Mouse (Mus musculus): Measurements from ENCODE around the gene Maob. TPM values are rescaled to one million over a fixed set of nuclear protein-coding genes. Genes with fewer than 3 reads are reported as not detected.

Gene Maob
- total RNA-seq (2015) (0.36 and 0.89 TPM in 2 replicates), total RNA-seq (2017) (0.73 and 1.2 TPM in 2 replicates)

DNA sequence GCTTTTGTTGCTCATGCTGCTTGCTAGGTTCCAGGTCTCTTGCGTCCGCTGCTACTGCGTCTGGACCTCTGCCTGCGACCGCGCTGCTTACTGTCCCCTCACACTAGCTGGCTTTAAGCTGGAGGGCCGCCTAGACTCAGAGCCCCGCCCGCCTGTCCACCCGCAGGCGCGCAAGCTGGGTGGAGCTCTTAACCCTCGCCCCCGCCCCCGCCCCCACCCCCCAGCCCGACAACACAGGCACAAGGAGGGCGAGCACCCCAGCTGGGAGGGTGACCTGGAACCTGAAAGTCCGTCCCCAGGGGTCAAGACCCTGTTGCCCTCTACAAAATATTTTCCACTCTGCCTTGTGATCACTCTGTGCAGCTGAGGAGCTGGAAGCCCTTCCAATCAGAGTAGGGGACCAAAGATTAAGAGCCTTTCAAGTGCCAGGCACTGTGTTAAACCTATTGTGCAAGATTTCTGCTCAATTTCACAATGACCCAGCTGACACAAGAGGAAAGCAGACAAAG, at the start of gene Maob:
TSS of gene Maob (minus strand) at position 106 of the 509 bp plus-strand sequence.
- ATAC-seq (ENCODE audit: poor library complexity, severe bottlenecking) = no peak

DNA sequence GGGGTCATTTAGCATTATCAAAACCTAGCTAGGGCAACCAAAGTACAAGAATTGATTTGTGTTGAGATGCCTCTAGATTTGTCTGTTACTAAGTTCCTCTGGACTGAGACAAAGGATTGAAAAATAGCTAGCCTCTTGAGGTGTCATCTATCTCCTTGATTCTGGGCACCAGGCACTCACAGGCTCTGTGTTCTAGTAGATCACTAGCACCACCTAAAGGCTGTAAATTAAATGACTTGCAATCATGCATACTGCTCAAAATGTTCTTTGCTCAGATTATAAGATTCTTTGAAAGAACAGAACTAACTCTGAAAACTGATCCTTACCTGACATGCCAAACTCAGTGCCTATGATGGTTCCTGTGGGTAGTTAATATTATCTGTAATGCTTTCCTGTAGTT, 43.1 kb upstream of the Maob start:
- no peak for ATAC-seq (ENCODE audit: poor library complexity, severe bottlenecking)

DNA sequence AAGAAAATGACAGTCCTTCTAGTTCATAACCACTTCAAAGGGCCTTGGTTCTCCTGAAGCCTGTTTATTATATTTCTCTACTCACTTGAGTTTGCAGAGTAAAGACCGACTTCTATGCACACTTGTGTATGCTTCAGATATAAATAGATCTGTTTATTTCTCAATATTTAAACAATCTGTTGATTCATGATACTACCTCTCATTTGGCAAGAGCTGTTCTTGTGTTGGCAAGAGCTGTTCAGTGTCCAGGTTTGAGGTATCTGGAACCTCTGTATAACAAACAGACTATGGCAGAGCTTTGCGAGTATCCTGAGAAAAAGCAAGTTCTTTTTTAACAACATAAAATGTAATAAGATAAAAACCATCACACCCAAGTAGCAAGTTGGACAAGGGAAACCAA, 28.9 kb upstream of the Maob start:
- ATAC-seq (ENCODE audit: poor library complexity, severe bottlenecking) = no peak

DNA sequence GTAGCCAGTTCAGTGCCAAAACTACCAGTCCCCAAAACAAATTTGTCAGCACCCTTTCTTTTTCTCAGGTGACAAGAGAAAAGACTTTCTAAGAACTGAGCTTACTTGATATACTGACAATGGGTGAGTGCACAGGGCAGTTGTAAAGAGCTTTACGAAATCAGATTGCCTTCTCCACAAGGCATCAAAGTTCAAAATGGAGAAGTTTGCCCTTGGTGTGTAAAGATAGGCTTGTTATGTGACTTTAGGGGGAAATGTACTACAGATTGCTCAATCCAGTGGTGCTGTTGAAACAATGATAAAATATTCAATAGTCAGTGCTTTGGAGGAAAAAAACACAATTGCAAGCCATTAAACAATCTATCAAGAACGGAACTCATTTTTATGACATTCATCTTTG, 24.3 kb upstream of the Maob start:
- no peak for ATAC-seq (ENCODE audit: poor library complexity, severe bottlenecking)

DNA sequence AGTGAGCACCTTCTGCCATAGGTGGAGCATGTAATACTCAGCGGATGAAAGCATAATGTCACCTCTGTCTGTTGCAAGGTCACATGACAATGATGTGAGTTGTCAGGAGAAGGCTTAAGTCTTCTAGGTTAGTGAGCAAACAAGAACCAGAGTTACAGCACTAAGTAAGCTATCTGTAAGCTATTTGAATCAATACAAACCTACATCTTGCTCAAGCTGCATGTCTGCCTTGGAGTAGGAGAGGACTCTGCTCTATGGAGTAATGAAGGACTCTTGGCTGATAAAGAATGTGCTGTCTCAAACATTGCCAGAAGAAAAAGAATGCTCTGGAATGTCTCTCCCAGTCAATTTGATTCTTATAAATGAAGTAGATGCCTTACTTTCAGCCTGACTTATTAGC, 20.1 kb upstream of the Maob start:
- ATAC-seq (ENCODE audit: poor library complexity, severe bottlenecking) = no peak

DNA sequence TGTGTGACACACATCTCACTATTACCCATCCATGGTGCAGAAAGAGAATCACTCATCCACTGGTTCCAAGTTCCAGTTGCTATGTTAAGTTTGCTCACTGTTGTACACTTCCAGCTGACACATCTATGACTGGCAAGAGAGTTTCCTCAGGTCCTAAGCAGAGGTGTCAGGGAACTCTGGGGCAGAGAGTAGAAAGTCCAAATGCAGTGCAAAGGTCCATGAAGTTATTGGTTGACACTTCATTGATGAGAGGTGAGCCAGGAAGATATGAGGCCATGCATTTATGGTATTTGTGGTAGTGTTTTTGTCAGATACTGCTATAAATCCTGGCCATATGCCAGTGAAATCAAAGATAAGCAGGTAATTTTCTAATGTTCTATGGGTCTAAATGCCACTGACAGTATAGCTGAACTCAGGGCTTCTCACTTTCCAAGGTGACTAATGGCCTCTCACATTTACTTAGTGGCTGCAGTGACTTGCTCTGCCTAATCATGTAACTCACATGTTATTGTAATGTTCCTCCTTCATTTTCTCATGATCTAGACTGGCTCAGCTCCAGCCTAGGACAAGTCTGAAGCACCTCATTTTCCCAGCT, 19.4 kb upstream of the Maob start:
- ATAC-seq (ENCODE audit: poor library complexity, severe bottlenecking) = no peak

DNA sequence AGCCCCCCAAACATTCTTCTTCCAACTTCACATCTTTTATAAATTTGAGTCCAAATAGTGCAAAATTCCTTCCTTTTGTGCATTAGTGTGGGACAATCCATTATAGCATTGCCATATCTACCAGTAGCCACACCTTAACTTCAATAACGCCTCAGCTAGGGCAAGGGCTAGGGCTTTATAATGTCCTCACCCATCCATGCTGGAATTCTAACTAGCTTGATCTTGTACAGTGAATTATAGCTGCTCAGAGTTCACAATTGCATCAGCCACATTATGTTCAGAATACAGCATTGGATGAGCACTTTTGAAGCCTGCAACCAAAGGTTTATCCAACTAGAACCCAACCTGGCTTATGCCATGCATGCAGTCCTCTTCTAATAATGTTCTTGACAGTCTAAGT, 8.9 kb upstream of the Maob start:
- no peak for ATAC-seq (ENCODE audit: poor library complexity, severe bottlenecking)

DNA sequence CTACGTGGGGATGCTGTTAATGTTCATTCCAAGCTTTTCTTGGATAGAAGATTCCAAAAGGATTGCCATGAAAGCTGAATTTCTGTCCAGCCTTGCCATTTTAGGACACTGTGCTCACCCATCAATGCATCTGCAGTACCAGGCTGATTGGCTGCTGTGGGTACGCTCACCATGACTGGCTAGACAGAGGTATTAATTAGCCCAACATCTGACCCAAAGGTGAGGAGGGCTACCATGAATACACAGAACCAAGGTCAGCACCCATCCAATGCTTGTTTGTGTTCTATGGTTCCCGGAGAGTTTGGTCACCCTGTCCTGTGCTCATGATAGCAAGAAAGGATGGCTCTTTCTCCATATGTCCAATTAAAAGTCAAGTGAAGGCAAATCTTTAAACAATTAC, 1.2 kb downstream of the Maob start:
- ATAC-seq (ENCODE audit: poor library complexity, severe bottlenecking) = no peak

DNA sequence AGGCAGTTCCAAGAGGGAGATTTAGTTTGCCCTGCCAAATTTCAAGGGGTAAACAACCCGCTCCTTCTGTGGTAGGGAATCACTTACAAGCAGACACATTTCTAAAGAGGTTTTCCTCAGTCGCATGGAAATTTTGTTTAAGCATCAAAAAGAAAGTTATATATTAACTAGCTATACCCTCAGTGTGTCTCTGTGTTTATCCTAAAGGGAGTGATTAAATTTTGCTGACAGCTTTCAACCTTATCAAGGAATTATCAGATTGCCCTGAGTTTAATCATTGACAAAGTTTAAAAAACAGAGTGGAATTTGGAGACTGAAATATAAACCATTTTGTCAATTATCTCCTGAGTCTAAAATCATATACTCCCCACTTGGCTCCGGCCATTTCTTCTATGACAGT, 5.1 kb downstream of the Maob start:
- ATAC-seq (ENCODE audit: poor library complexity, severe bottlenecking) = no peak

DNA sequence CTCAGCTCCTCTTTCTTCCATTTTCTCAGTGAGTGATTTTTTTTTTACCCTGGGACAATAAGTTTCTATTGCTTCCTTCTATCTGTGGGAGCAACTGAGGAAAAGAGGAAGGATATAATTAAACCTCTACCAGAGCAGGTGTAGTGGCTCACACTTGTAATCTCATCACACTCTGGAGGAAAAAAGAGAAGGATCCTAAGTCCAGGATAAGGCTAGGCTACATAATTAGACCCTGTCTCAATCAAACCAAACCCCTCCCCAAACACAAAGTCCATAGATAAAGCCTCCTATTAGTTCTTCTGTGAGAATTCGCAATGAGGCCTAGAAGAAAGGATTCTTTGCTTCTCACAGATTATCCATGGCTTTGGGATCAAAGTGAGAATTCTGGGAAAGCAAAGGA, 49.7 kb downstream of the Maob start:
- ATAC-seq (ENCODE audit: poor library complexity, severe bottlenecking) = no peak

DNA sequence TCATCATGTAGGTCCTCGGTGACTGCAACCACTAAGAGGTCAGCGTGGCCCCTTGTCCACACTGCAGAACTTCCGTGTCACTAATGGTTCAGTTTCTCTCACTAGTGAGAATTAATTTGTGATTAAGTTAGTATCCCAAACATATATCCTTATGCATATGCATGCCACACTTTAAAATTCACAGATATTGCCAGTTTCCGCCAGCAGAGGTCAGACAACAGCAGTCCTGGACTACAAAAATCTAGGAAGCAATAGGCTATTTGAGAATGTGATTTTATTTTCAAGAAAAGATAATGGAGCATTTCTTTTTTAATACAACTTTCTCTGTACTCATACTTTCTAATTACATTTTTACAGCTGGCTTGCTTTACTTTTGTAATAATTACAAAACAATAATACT, 51.0 kb downstream of the Maob start:
- no peak for ATAC-seq (ENCODE audit: poor library complexity, severe bottlenecking)

DNA sequence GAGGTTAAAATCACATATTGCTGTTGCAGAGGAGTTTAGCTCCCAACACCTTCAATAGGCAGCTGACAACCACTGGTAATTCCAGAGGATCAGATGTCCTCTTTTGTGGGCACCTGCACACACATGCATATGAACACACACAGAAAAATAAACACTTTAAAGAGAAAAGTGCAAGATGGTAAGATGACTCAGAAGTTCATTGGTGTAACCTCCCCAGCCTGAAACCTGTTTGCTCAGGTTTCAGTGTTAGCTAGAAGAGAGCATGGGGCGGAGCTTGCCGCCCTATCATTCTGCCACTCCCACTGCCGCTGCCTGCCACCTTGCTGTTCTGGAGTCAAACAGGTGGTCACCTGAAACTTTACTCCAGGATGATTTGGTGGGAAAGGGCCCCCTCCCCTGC, 55.7 kb downstream of the Maob start:
- no peak for ATAC-seq (ENCODE audit: poor library complexity, severe bottlenecking)

DNA sequence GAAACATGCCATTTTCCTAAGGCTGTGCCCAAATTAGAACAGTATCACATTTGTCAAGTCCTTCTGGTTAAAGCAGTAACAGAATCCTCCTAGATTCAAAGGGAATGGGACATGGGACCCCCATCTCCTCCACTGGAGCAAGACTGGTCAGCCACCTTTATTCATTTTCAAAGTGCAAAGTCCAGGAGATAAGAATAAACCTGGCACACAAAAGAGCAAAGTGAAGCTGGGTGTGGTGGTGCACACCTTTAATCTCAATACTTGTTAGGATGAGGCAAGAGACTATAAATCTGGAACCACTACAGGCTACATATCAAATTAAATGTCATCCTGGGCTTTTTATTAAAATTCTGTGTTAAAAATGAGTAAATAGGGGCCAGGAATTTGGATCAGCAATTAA, 62.4 kb downstream of the Maob start:
- ATAC-seq (ENCODE audit: poor library complexity, severe bottlenecking) = no peak

DNA sequence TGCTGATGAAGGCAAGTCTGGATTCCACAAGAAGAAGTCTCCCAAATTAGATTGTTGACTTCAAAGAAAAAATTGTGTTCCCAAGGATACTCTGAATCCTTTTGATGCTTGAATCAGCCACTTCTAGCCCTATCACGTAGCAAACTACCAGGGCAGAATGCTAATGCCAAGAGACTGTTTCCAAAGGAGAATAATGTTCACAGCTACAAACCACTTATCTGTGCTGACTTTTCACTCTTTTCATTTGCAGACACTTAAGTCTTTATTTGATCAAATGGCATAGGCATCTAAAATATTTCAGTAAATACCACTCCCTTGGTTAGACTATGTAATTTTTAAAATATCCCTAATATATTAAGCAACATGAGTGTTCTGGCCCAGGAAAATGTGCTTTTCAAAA, 68.2 kb downstream of the Maob start:
- no peak for ATAC-seq (ENCODE audit: poor library complexity, severe bottlenecking)

DNA sequence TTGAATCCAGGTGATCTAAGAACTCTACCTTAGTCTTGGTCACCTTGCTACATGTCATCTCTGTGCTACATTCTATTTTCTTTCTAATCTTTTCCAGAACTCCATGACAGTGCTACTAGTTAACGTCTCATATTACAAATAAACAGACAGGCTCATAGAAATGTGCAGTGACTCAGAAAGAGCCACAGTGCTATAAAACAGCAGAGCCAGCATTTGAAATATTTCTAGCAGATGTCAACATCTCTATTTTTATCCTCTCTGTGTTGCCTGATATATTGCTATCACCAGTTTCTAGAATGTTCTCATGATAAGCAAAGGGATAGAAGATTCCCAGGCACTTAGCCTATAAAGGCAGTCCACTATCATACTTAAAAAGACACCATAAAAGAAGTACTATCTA, 103.1 kb downstream of the Maob start:
- no peak for ATAC-seq (ENCODE audit: poor library complexity, severe bottlenecking)

DNA sequence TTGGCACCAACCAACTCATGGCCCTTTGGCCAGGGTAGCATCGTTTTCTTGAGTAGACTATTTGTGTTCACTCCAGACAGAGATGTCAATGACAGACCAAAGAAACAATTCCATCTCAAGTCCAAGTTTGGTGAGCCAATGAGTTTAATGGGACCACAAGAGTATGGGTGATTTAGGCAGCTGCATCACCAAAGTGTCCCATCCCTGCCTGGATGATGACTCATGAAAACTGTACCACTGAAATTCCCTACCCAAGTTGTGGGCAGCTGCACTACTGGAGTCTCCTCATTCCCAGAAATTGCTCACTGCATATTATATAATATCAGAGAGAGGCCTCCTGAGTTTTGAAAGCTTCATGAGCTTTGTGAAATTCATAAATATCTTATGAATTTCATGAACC, 111.1 kb downstream of the Maob start:
- no peak for ATAC-seq (ENCODE audit: poor library complexity, severe bottlenecking)

Other genes starting within 250 kb of the Maob start
- 1.1 and 1.5 TPM in 2 replicates for gene Maoa, start 197.7 kb downstream of the Maob start, total RNA-seq (2015)
- gene Maoa, start 197.7 kb downstream of the Maob start, total RNA-seq (2017) = 2.1 TPM in 2 replicates
- gene Ndp, start 94.4 kb upstream of the Maob start, total RNA-seq (2015) = not detected in 2 replicates
- not detected in 2 replicates for gene Ndp, start 94.4 kb upstream of the Maob start, total RNA-seq (2017)

Measured in megakaryocyte, adult 5-6 weeks (primary cell).